Mouse (Mus musculus) olfactory bulb, adult 2 months (tissue): ENCODE measurements around the gene Tppp2.

ENCODE experiments used
- CTCF ChIP-seq: fragments of 200-500 bp; IDR thresholded peaks from 2 replicates; pipeline ENCODE4 v1.5.1; 2012; ENCODE audit warnings: low read depth, mild to moderate bottlenecking, low read length, moderate library complexity; ENCODE audit not compliant: insufficient read depth
- POLR2A ChIP-seq: fragments of 200-500 bp; IDR thresholded peaks from 2 replicates; pipeline ENCODE4 v1.6.1; 2012; ENCODE audit warnings: mild to moderate bottlenecking, low read depth, low read length, moderate library complexity; ENCODE audit not compliant: insufficient read depth

- TF ChIP-seq CTCF = no peak
- TF ChIP-seq POLR2A = no peak
Observed at GRCm38 (mm10) chr14:51895071-51895470, 23.2 kb upstream of the Tppp2 start.
